ENCODE assay signal across 18 mouse cellular contexts in genomic region chr9:95331275-95331674, GRCm38 (mm10).
"Had no signal": no experiment of that assay in that cellular context is flagged by ENCODE, and none has a peak within 500 bp of the region (broad histone marks: within the 10 kb centered on the region; RNA-seq: fewer than 3 reads in every experiment).

No protein-coding gene starts in this region.

- DNase-seq: lung, adult 18-20 months; lung, embryonic 14.5 days; lung, postnatal 10 days; lung, postnatal 4 days; retina, postnatal 1 day; right cerebral cortex, adult 18-20 months; right cerebral cortex, postnatal 25 days; right cerebral cortex, postnatal 4 days; spleen, adult 18-20 months; thymus, adult 18-20 months; thymus, postnatal 14 days; thymus, postnatal 36 days had no signal

- H3K4me1 ChIP-seq: midbrain, embryonic 13.5 days; midbrain, embryonic 15.5 days; neural tube, embryonic 13.5 days; neural tube, embryonic 15.5 days had no signal

- H3K27ac ChIP-seq: midbrain, embryonic 10.5 days; midbrain, embryonic 13.5 days; midbrain, embryonic 15.5 days; neural tube, embryonic 13.5 days; neural tube, embryonic 15.5 days had no signal

- H3K9me3 ChIP-seq: midbrain, embryonic 10.5 days; midbrain, embryonic 13.5 days; midbrain, embryonic 15.5 days; neural tube, embryonic 13.5 days; neural tube, embryonic 15.5 days had no signal

- H3K4me3 ChIP-seq: midbrain, embryonic 10.5 days; midbrain, embryonic 13.5 days; midbrain, embryonic 15.5 days; myocyte; neural tube, embryonic 13.5 days; neural tube, embryonic 15.5 days had no signal

- H3K9ac ChIP-seq: lung, embryonic 14.5 days; midbrain, embryonic 13.5 days; midbrain, embryonic 15.5 days; neural tube, embryonic 13.5 days; neural tube, embryonic 15.5 days had no signal

- H3K36me3 ChIP-seq: midbrain, embryonic 10.5 days; midbrain, embryonic 13.5 days; midbrain, embryonic 15.5 days; neural tube, embryonic 13.5 days; neural tube, embryonic 15.5 days had no signal

- ATAC-seq: midbrain, embryonic 13.5 days; midbrain, embryonic 15.5 days had no signal

- H3K4me2 ChIP-seq: lung, embryonic 14.5 days; midbrain, embryonic 13.5 days; midbrain, embryonic 15.5 days; neural tube, embryonic 13.5 days; neural tube, embryonic 15.5 days had no signal

- H3K27me3 ChIP-seq: midbrain, embryonic 15.5 days; neural tube, embryonic 13.5 days; neural tube, embryonic 15.5 days had no signal
